Mouse (Mus musculus): ENCODE measurements at regions not wholly inside any gene's neighbourhood (a gene's known extent, or its start where the extent isn't known, plus 50 kb on each side); places are given as distances from the start of the nearest gene placed in this dataset.

GRCm38 (mm10) chr17:9975995-9976394 is 306.5 kb upstream of the Pabpc6 start:
- Histone ChIP-seq H3K4me2 (no peak overlapping the region), H3K4me3 (no peak overlapping the region), H3K4me1 (replicated peaks) (peaks cover 18% of the 10 kb centered on the region), H3K27ac (replicated peaks) (no peak overlapping the region), H3K36me3 (no peaks in the 10 kb centered on the region), H3K9me3 (no peaks in the 10 kb centered on the region), H3K27me3 (no peaks in the 10 kb centered on the region), H3K9ac (no peak overlapping the region)
- no peak for ATAC-seq (ENCODE audit: low read depth)
- 83% methylated on average over 14 of the region's 14 CpGs for WGBS

- H3K36me3 ChIP-seq = no peaks in the 10 kb centered on the region
- no peak for ATAC-seq (ENCODE audit: low read depth)
- no peak overlapping the region for H3K9ac ChIP-seq
- WGBS = 91% methylated on average over 1 of the region's 1 CpGs
- H3K4me2 ChIP-seq = no peak overlapping the region
- no peak overlapping the region for H3K4me3 ChIP-seq
- H3K27me3 ChIP-seq = no peaks in the 10 kb centered on the region
- H3K9me3 ChIP-seq = no peaks in the 10 kb centered on the region
- no peak overlapping the region for H3K27ac ChIP-seq (replicated peaks)
- peaks cover 18% of the 10 kb centered on the region for H3K4me1 ChIP-seq (replicated peaks)
Measured at GRCm38 (mm10) chr17:9975153-9975552, 305.6 kb upstream of the Pabpc6 start.

GRCm38 (mm10) chr17:9967988-9968387 is 298.5 kb upstream of the Pabpc6 start:
- no peak overlapping the region for H3K27ac ChIP-seq (replicated peaks)
- H3K27me3 ChIP-seq = no peaks in the 10 kb centered on the region
- no peaks in the 10 kb centered on the region for H3K9me3 ChIP-seq
- ATAC-seq (ENCODE audit: low read depth) = no peak
- H3K4me3 ChIP-seq = no peak overlapping the region
- no peak overlapping the region for H3K9ac ChIP-seq
- no peaks in the 10 kb centered on the region for H3K36me3 ChIP-seq
- H3K4me2 ChIP-seq = no peak overlapping the region
- peaks cover 13% of the 10 kb centered on the region for H3K4me1 ChIP-seq (replicated peaks)
- whole genome bisulfite sequencing = 52% methylated on average over 7 of the region's 7 CpGs

GRCm38 (mm10) chr17:9962893-9963436 is 293.4 kb upstream of the Pabpc6 start:
- H3K4me1 ChIP-seq (replicated peaks) = peaks cover 11% of the 10 kb centered on the region
- no peak overlapping the region for H3K4me3 ChIP-seq
- H3K27me3 ChIP-seq = no peaks in the 10 kb centered on the region
- H3K4me2 ChIP-seq = no peak overlapping the region
- no peak for ATAC-seq (ENCODE audit: low read depth)
- no peaks in the 10 kb centered on the region for H3K36me3 ChIP-seq
- H3K9me3 ChIP-seq = no peaks in the 10 kb centered on the region
- 80% methylated on average over 10 of the region's 10 CpGs for whole genome bisulfite sequencing
- H3K9ac ChIP-seq = no peak overlapping the region
- H3K27ac ChIP-seq (replicated peaks) = no peak overlapping the region

- Histone ChIP-seq H3K27me3 (no peaks in the 10 kb centered on the region), H3K36me3 (no peaks in the 10 kb centered on the region), H3K4me2 (no peak overlapping the region), H3K4me1 (replicated peaks) (no peaks in the 10 kb centered on the region), H3K4me3 (no peak overlapping the region), H3K9me3 (no peaks in the 10 kb centered on the region), H3K9ac (no peak overlapping the region), H3K27ac (replicated peaks) (no peak overlapping the region)
- no peak for ATAC-seq (ENCODE audit: low read depth)
- 82% methylated on average over 3 of the region's 3 CpGs for WGBS
Measured at GRCm38 (mm10) chr17:9948985-9949667, 279.6 kb upstream of the Pabpc6 start.

GRCm38 (mm10) chr17:9947609-9948008 is 278.1 kb upstream of the Pabpc6 start:
- no peaks in the 10 kb centered on the region for H3K4me1 ChIP-seq (replicated peaks)
- H3K4me2 ChIP-seq = no peak overlapping the region
- no peaks in the 10 kb centered on the region for H3K36me3 ChIP-seq
- no peak overlapping the region for H3K9ac ChIP-seq
- no peaks in the 10 kb centered on the region for H3K27me3 ChIP-seq
- H3K27ac ChIP-seq (replicated peaks) = no peak overlapping the region
- no peak for ATAC-seq (ENCODE audit: low read depth)
- WGBS = 86% methylated on average over 7 of the region's 7 CpGs
- H3K9me3 ChIP-seq = no peaks in the 10 kb centered on the region
- H3K4me3 ChIP-seq = no peak overlapping the region

GRCm38 (mm10) chr17:9944513-9944912 is 275.0 kb upstream of the Pabpc6 start:
- H3K27me3 ChIP-seq = no peaks in the 10 kb centered on the region
- H3K27ac ChIP-seq (replicated peaks) = no peak overlapping the region

GRCm38 (mm10) chr17:9942171-9942570 is 272.7 kb upstream of the Pabpc6 start:
- WGBS = 87% methylated on average over 4 of the region's 4 CpGs
- no peak overlapping the region for H3K4me2 ChIP-seq
- no peak overlapping the region for H3K4me3 ChIP-seq
- H3K27me3 ChIP-seq = no peaks in the 10 kb centered on the region
- no peak overlapping the region for H3K27ac ChIP-seq (replicated peaks)
- H3K9ac ChIP-seq = no peak overlapping the region
- H3K4me1 ChIP-seq (replicated peaks) = peaks cover 13% of the 10 kb centered on the region
- ATAC-seq (ENCODE audit: low read depth) = no peak
- no peaks in the 10 kb centered on the region for H3K9me3 ChIP-seq
- no peaks in the 10 kb centered on the region for H3K36me3 ChIP-seq

More at GRCm38 (mm10) chr17:9944513-9944912, 275.0 kb upstream of the Pabpc6 start:
- 87% methylated on average over 8 of the region's 8 CpGs for WGBS
- Histone ChIP-seq H3K4me3 (no peak overlapping the region), H3K4me2 (no peak overlapping the region), H3K9me3 (no peaks in the 10 kb centered on the region), H3K36me3 (no peaks in the 10 kb centered on the region), H3K9ac (no peak overlapping the region), H3K4me1 (replicated peaks) (peaks cover 2% of the 10 kb centered on the region)
- ATAC-seq (ENCODE audit: low read depth) = no peak

GRCm38 (mm10) chr17:9939576-9939975 is 270.1 kb upstream of the Pabpc6 start:
- Histone ChIP-seq H3K27me3 (no peaks in the 10 kb centered on the region), H3K4me1 (replicated peaks) (peaks cover 13% of the 10 kb centered on the region), H3K27ac (replicated peaks) (no peak overlapping the region), H3K4me3 (no peak overlapping the region), H3K9ac (no peak overlapping the region), H3K4me2 (no peak overlapping the region), H3K9me3 (no peaks in the 10 kb centered on the region), H3K36me3 (no peaks in the 10 kb centered on the region)
- ATAC-seq (ENCODE audit: low read depth) = no peak
- WGBS = 60% methylated on average over 6 of the region's 6 CpGs

GRCm38 (mm10) chr17:9938426-9938825 is 268.9 kb upstream of the Pabpc6 start:
- ATAC-seq (ENCODE audit: low read depth) = 0 out of 2 replicates have a peak, but pooled peaks have one; percentile 32
- no peak overlapping the region for H3K9ac ChIP-seq
- no peak overlapping the region for H3K4me3 ChIP-seq
- H3K4me1 ChIP-seq (replicated peaks) = peaks cover 13% of the 10 kb centered on the region
- no peak overlapping the region for H3K27ac ChIP-seq (replicated peaks)
- no peaks in the 10 kb centered on the region for H3K36me3 ChIP-seq
- no peak overlapping the region for H3K4me2 ChIP-seq
- H3K27me3 ChIP-seq = no peaks in the 10 kb centered on the region
- no peaks in the 10 kb centered on the region for H3K9me3 ChIP-seq
- 63% methylated on average over 10 of the region's 10 CpGs for WGBS

GRCm38 (mm10) chr17:9937211-9937610 is 267.7 kb upstream of the Pabpc6 start:
- Histone ChIP-seq H3K9ac (no peak overlapping the region), H3K36me3 (no peaks in the 10 kb centered on the region), H3K4me3 (no peak overlapping the region), H3K4me1 (replicated peaks) (peaks cover 13% of the 10 kb centered on the region), H3K9me3 (no peaks in the 10 kb centered on the region), H3K27ac (replicated peaks) (no peak overlapping the region), H3K4me2 (no peak overlapping the region), H3K27me3 (no peaks in the 10 kb centered on the region)
- no peak for ATAC-seq (ENCODE audit: low read depth)
- 60% methylated on average over 5 of the region's 5 CpGs for whole genome bisulfite sequencing

- WGBS = 80% methylated on average over 8 of the region's 8 CpGs
- Histone ChIP-seq H3K27ac (replicated peaks) (no peak overlapping the region), H3K4me1 (replicated peaks) (peaks cover 11% of the 10 kb centered on the region; the same call in 1 of the 2 replicates), H3K9me3 (no peaks in the 10 kb centered on the region), H3K4me3 (no peak overlapping the region), H3K4me2 (no peak overlapping the region), H3K27me3 (no peaks in the 10 kb centered on the region), H3K9ac (no peak overlapping the region), H3K36me3 (no peaks in the 10 kb centered on the region)
- ATAC-seq (ENCODE audit: low read depth) = no peak
Measured at GRCm38 (mm10) chr17:9932186-9932585, 262.7 kb upstream of the Pabpc6 start.

GRCm38 (mm10) chr17:9931526-9931925 is 262.0 kb upstream of the Pabpc6 start:
- Histone ChIP-seq H3K4me3 (no peak overlapping the region), H3K9me3 (no peaks in the 10 kb centered on the region), H3K27ac (replicated peaks) (no peak overlapping the region), H3K27me3 (no peaks in the 10 kb centered on the region), H3K9ac (no peak overlapping the region), H3K4me1 (replicated peaks) (peaks cover 11% of the 10 kb centered on the region; the same call in 1 of the 2 replicates), H3K4me2 (no peak overlapping the region), H3K36me3 (no peaks in the 10 kb centered on the region)
- ATAC-seq (ENCODE audit: low read depth) = no peak
- WGBS = 87% methylated on average over 6 of the region's 6 CpGs
